Mouse (Mus musculus) cortical plate, adult 2 months (tissue): ENCODE data around the gene Ube2v1. TPM values are rescaled to one million over a fixed set of nuclear protein-coding genes. Genes with fewer than 3 reads are reported as not detected.

Experiments
- H3K27ac ChIP-seq: fragments of 200-500 bp; 2 replicates; pipeline ENCODE4 v1.5.1; 2012; ENCODE audit warnings: low read length, control low read depth, inconsistent platforms; ENCODE audit not compliant: insufficient read depth
- H3K4me1 ChIP-seq: fragments of 200-500 bp; 2 replicates; pipeline ENCODE4 v1.6.1; 2011; ENCODE audit warnings: low read length; ENCODE audit not compliant: control insufficient read depth, insufficient read depth
- H3K4me3 ChIP-seq: fragments of 200-500 bp; 2 replicates; pipeline ENCODE4 v1.5.1; 2011; ENCODE audit warnings: mild to moderate bottlenecking, low read length, control low read depth; ENCODE audit not compliant: insufficient read depth
- CTCF ChIP-seq: fragments of 200-500 bp; IDR thresholded peaks from 2 replicates; pipeline ENCODE4 v1.5.1; 2011; ENCODE audit warnings: mild to moderate bottlenecking, control low read depth, low read length; ENCODE audit not compliant: insufficient read depth; ENCODE audit errors: extremely low read depth
- POLR2A ChIP-seq: fragments of 200-500 bp; IDR thresholded peaks from 2 replicates; pipeline ENCODE4 v1.6.1; 2011; ENCODE audit warnings: mild to moderate bottlenecking, low read length, control low read depth; ENCODE audit not compliant: insufficient read depth; ENCODE audit errors: extremely low read depth
- polyA plus RNA-seq: library from polyadenylated mRNA; depleted of rRNA; stranded (reverse); fragments of >200 nt; gene quantifications from 2 replicates; pipeline ENCODE4 v1.2.3, GENCODE M21; 2012

The Ube2v1 gene
- polyA plus RNA-seq, 1 experiment = 267 TPM

- Histone ChIP-seq H3K4me1 (no peaks in the 10 kb centered on the region), H3K27ac (no peak overlapping the region), H3K4me3 (no peak overlapping the region)
- TF ChIP-seq POLR2A = no peak
- TF ChIP-seq CTCF = peak; percentile 57
Measured at GRCm38 (mm10) chr2:167640279-167640678, 8.4 kb upstream of the Ube2v1 start.

GRCm38 (mm10) chr2:167634865-167635512 lies 3.1 kb upstream of the Ube2v1 start:
- no peak overlapping the region for H3K27ac ChIP-seq
- H3K4me1 ChIP-seq = peaks cover 3% of the 10 kb centered on the region; the same call in 1 of the 2 replicates
- TF ChIP-seq CTCF (no peak), POLR2A (no peak)
- H3K4me3 ChIP-seq = no peak overlapping the region

- TF ChIP-seq POLR2A (peak; percentile 69), CTCF (no peak)
- H3K4me3 ChIP-seq = no peak overlapping the region
- H3K4me1 ChIP-seq = peaks cover 4% of the 10 kb centered on the region; the same call in 1 of the 2 replicates
- H3K27ac ChIP-seq = 0 out of 2 replicates have a peak overlapping the region, but pooled peaks have one; percentile 5
Measured at GRCm38 (mm10) chr2:167634338-167634770, 2.5 kb upstream of the Ube2v1 start.

- TF ChIP-seq CTCF = no peak
- no peak for TF ChIP-seq POLR2A
- no peak overlapping the region for H3K27ac ChIP-seq
- no peak overlapping the region for H3K4me3 ChIP-seq
- H3K4me1 ChIP-seq = peaks cover 10% of the 10 kb centered on the region; the same call in 1 of the 2 replicates
Measured at GRCm38 (mm10) chr2:167633537-167633872, 1.6 kb upstream of the Ube2v1 start.

- Histone ChIP-seq H3K4me3 (peak overlapping the region; percentile 58; the same call in 1 of the 2 replicates), H3K4me1 (peaks cover 10% of the 10 kb centered on the region; the same call in 1 of the 2 replicates), H3K27ac (peak overlapping the region; percentile 93; the same call in 1 of the 2 replicates)
- no peak for TF ChIP-seq POLR2A
- no peak for TF ChIP-seq CTCF
Measured at GRCm38 (mm10) chr2:167632731-167633536, 1.0 kb upstream of the Ube2v1 start.

GRCm38 (mm10) chr2:167631181-167631590 lies 709 bp downstream of the Ube2v1 start:
- TF ChIP-seq CTCF (no peak), POLR2A (no peak)
- Histone ChIP-seq H3K4me3 (peak overlapping the region; percentile 58), H3K4me1 (peaks cover 13% of the 10 kb centered on the region), H3K27ac (0 out of 2 replicates have a peak overlapping the region, but pooled peaks have one; percentile 47)

- peaks cover 15% of the 10 kb centered on the region for H3K4me1 ChIP-seq
Measured at GRCm38 (mm10) chr2:167630421-167630820, 1.5 kb downstream of the Ube2v1 start.

GRCm38 (mm10) chr2:167629665-167630209 lies 2.2 kb downstream of the Ube2v1 start:
- Histone ChIP-seq H3K27ac (no peak overlapping the region), H3K4me1 (peaks cover 15% of the 10 kb centered on the region), H3K4me3 (peak overlapping the region; percentile 58; the same call in 1 of the 2 replicates)
- no peak for TF ChIP-seq POLR2A
- no peak for TF ChIP-seq CTCF

More at GRCm38 (mm10) chr2:167630421-167630820, 1.5 kb downstream of the Ube2v1 start:
- no peak for TF ChIP-seq POLR2A
- TF ChIP-seq CTCF = no peak
- H3K4me3 ChIP-seq = peak overlapping the region; percentile 58
- H3K27ac ChIP-seq = no peak overlapping the region

GRCm38 (mm10) chr2:167628872-167629271 lies 3.0 kb downstream of the Ube2v1 start:
- TF ChIP-seq CTCF = no peak
- TF ChIP-seq POLR2A = no peak
- Histone ChIP-seq H3K4me3 (no peak overlapping the region), H3K4me1 (peaks cover 15% of the 10 kb centered on the region), H3K27ac (no peak overlapping the region)
